Mouse (Mus musculus): Measurements from ENCODE around the gene Tmem273.

DNA sequence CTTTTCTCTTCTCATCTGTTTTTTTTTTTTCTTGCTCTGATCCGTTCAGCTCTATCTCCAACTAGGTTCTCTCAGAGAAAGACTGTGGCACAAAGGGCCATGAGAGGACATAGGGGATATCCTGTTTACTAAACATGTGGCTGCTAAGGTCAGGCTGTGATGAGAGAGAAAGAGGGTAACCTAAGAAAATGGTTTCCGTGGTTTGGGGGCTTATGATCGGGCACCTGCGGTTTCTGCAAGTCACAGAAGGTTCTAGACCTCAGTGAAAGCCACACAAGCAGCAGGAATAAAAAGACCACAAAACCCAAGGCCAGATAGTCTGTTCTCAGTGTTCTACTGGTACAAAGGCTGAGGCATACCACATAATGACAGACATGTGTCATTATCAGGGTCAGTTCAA, 12.6 kb downstream of the Tmem273 start:
- TF ChIP-seq CTCF (conservative IDR thresholded peaks at IDR 0.05; ENCODE audit: insufficient read depth, insufficient read length, low read depth, low read length), result no peak
- TF ChIP-seq POLR2A (IDR thresholded peaks at IDR 0.05; ENCODE audit: low read depth, low read length), result no peak

Data from kidney, adult 2 months (tissue).